Mouse (Mus musculus) testis, adult 2 months (tissue): ENCODE measurements around the gene Ldlrad3.

Experiments used
- CTCF ChIP-seq: fragments of 200-500 bp; IDR thresholded peaks from 2 replicates; pipeline ENCODE4 v1.5.1; 2012; ENCODE audit warnings: low read depth, mild to moderate bottlenecking, inconsistent platforms, low read length, moderate library complexity; ENCODE audit not compliant: control insufficient read depth, insufficient read depth, insufficient replicate concordance
- POLR2A ChIP-seq: fragments of 200-500 bp; IDR thresholded peaks from 2 replicates; pipeline ENCODE4 v1.6.1; 2012; ENCODE audit warnings: low read depth, mild to moderate bottlenecking, inconsistent platforms, low read length, moderate library complexity; ENCODE audit not compliant: control insufficient read depth

DNA sequence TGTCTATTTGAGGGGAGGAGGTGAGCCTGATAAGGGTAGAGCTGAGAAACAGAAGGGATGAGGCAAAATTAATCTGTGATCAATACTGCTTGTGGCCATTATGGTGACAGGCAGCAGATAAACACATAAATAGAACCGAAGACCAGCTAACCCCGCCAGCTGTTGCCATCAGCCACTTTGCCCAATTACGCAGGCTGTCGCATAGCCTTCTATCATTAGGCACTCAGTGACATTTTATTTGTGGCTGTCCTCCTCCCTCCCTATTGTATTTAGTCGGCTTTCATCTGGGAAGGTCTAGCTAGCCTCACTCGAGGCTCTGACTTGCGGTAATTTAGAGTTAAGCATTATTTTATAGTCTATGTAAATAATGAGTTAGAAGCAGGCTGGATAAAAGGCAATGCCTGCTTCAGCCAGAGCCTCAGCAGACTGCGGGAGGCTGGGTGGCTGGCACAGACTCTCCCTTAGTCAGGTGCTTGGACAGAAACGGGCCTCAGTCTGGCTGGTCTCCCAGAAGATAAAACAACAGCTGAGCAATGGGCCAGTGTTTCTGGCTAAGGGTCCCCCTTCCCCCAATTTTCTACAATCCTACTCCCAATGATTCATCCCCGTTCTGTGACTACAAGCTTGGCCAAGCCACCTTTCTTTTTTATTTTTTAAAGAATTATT is 147.8 kb downstream of the Ldlrad3 start:
- TF ChIP-seq CTCF (no peak), POLR2A (no peak)
